Mouse (Mus musculus): Measurements from ENCODE around the gene Pcnx2. TPM values are rescaled to one million over a fixed set of nuclear protein-coding genes. Genes with fewer than 3 reads are reported as not detected.
A peak's percentile ranks its signal among the peaks of the same experiment; 100 is the strongest.

The Pcnx2 gene
- total RNA-seq, 2 experiments from 2014 or later = 0.49 to 0.56 TPM

- intact Hi-C loops (cut with DNase I) = no loop called here
- no peak for DNase-seq
Observed at GRCm38 (mm10) chr8:125842158-125842557, 56.0 kb downstream of the Pcnx2 start.

- DNase-seq = no peak
- intact Hi-C loops (cut with DNase I) = no loop called here
Observed at GRCm38 (mm10) chr8:125824688-125825087, 73.4 kb downstream of the Pcnx2 start.

GRCm38 (mm10) chr8:125823719-125824118, 74.4 kb downstream of the Pcnx2 start:
- no peak for DNase-seq
- intact Hi-C loops (cut with DNase I) = no loop called here

GRCm38 (mm10) chr8:125822065-125822464, 76.1 kb downstream of the Pcnx2 start:
- no peak for DNase-seq
- intact Hi-C loops (cut with DNase I) = no loop called here

- no peak for DNase-seq
- intact Hi-C loops (cut with DNase I) = no loop called here
Observed at GRCm38 (mm10) chr8:125819797-125820196, 78.3 kb downstream of the Pcnx2 start.

GRCm38 (mm10) chr8:125818796-125819195, 79.3 kb downstream of the Pcnx2 start:
- no peak for DNase-seq
- intact Hi-C loops (cut with DNase I) = no loop called here

GRCm38 (mm10) chr8:125816742-125817141, 81.4 kb downstream of the Pcnx2 start:
- DNase-seq = no peak
- intact Hi-C loops (cut with DNase I) = no loop called here

GRCm38 (mm10) chr8:125808826-125809225, 89.3 kb downstream of the Pcnx2 start:
- no peak for DNase-seq
- intact Hi-C loops (cut with DNase I) = no loop called here

GRCm38 (mm10) chr8:125807905-125808310, 90.2 kb downstream of the Pcnx2 start:
- intact Hi-C loops (cut with DNase I) = no loop called here

GRCm38 (mm10) chr8:125806459-125806858, 91.7 kb downstream of the Pcnx2 start:
- intact Hi-C loops (cut with DNase I) = no loop called here
- no peak for DNase-seq

More at GRCm38 (mm10) chr8:125807905-125808310, 90.2 kb downstream of the Pcnx2 start:
- peak in 1 of 2 experiments; percentile 24 for DNase-seq

GRCm38 (mm10) chr8:125796970-125797369, 101.1 kb downstream of the Pcnx2 start:
- DNase-seq = no peak
- intact Hi-C loops (cut with DNase I) = no loop called here

GRCm38 (mm10) chr8:125795341-125795740, 102.8 kb downstream of the Pcnx2 start:
- DNase-seq = no peak
- intact Hi-C loops (cut with DNase I) = no loop called here

GRCm38 (mm10) chr8:125792816-125793455, 105.2 kb downstream of the Pcnx2 start:
- intact Hi-C loops (cut with DNase I) = no loop called here
- DNase-seq = no peak

- DNase-seq = no peak
- intact Hi-C loops (cut with DNase I) = no loop called here
Observed at GRCm38 (mm10) chr8:125786886-125787285, 111.2 kb downstream of the Pcnx2 start.

- DNase-seq = no peak
- intact Hi-C loops (cut with DNase I) = no loop called here
Observed at GRCm38 (mm10) chr8:125782161-125782560, 116.0 kb downstream of the Pcnx2 start.

- intact Hi-C loops (cut with DNase I) = loop anchor here (5.0 kb wide), 1 partner anchor 58 kb away; no protein-coding TSS in a partner anchor
- no peak for DNase-seq
Observed at GRCm38 (mm10) chr8:125779656-125780055, 118.5 kb downstream of the Pcnx2 start.

- DNase-seq = no peak
Observed at GRCm38 (mm10) chr8:125778919-125779318, 119.2 kb downstream of the Pcnx2 start.

GRCm38 (mm10) chr8:125777478-125778164, 120.5 kb downstream of the Pcnx2 start:
- DNase-seq = no peak
- intact Hi-C loops (cut with DNase I) = loop anchor here (5.0 kb wide), 1 partner anchor 60 kb away; no protein-coding TSS in a partner anchor

More at GRCm38 (mm10) chr8:125778919-125779318, 119.2 kb downstream of the Pcnx2 start:
- intact Hi-C loops (cut with DNase I) = loop anchor here (5.0 kb wide), 1 partner anchor 58 kb away; no protein-coding TSS in a partner anchor

- intact Hi-C loops (cut with DNase I) = loop anchor here (5.0 kb wide), 1 partner anchor 61 kb away; no protein-coding TSS in a partner anchor
- no peak for DNase-seq
Observed at GRCm38 (mm10) chr8:125776800-125777199, 121.3 kb downstream of the Pcnx2 start.

- DNase-seq = no peak
- intact Hi-C loops (cut with DNase I) = loop anchor here (5.0 kb wide), 1 partner anchor 61 kb away; no protein-coding TSS in a partner anchor
Observed at GRCm38 (mm10) chr8:125776314-125776713, 121.8 kb downstream of the Pcnx2 start.

GRCm38 (mm10) chr8:125775031-125775430, 123.1 kb downstream of the Pcnx2 start:
- intact Hi-C loops (cut with DNase I) = loop anchor here (5.0 kb wide), 1 partner anchor 62 kb away; no protein-coding TSS in a partner anchor
- no peak for DNase-seq
